ENCODE assay signal across 9 mouse cellular contexts in the genomic region with DNA sequence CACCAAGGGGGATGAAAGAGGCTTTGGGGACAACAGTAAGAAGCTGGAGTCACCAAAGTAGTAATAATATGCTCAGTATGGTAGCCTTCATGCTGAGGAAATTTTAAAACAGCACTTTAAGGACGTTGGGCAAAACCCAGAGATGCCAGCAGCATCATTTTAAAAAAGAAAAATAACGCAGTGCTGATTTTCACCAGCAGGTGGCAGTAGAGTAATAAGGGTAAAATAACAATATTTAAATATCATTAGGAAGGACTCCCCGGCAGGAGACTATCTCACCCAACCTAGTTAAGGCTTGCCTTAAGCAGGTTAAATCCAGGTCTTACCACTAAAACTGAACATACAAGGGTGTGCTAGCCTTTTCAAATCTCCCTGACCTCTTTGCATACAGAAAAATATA.
DNase-seq lines count a peak whose midpoint lies in the region; ATAC-seq and TF ChIP-seq lines count a peak whose summit lies in the region.
"Had no signal": no experiment of that assay in that cellular context is flagged by ENCODE, and none has a peak within 500 bp of the region (broad histone marks: within the 10 kb centered on the region; RNA-seq: fewer than 3 reads in every experiment).

No protein-coding gene starts in this region.

- TF ChIP-seq EP300 in liver, embryonic 14.5 days (IDR thresholded peaks at IDR 0.05; ENCODE audit: low read depth): no peak

- H3K27ac ChIP-seq in forebrain, embryonic 14.5 days (ENCODE audit: low read depth, low read length): no peak overlapping the region
- H3K27ac ChIP-seq in forebrain, embryonic 11.5 days (ENCODE audit: low read depth, low read length): no peak overlapping the region
- no peak overlapping the region for H3K27ac ChIP-seq in liver, embryonic 14.5 days
- H3K27ac ChIP-seq: heart, embryonic 15.5 days had no signal

- no peaks in the 10 kb centered on the region for H3K27me3 ChIP-seq in forebrain, embryonic 14.5 days (replicated peaks; ENCODE audit: control insufficient read depth, insufficient read depth, low read length)
- no peaks in the 10 kb centered on the region for H3K27me3 ChIP-seq in forebrain, embryonic 11.5 days (ENCODE audit: control insufficient read depth, insufficient read depth, low read length)
- no peaks in the 10 kb centered on the region for H3K27me3 ChIP-seq in liver, embryonic 14.5 days (ENCODE audit: control insufficient read depth, insufficient read depth, low read length)
- H3K27me3 ChIP-seq in Patski: no peaks in the 10 kb centered on the region
- H3K27me3 ChIP-seq: heart, embryonic 15.5 days had no signal

- no peak overlapping the region for H3K9ac ChIP-seq in forebrain, embryonic 14.5 days (ENCODE audit: low read length)
- H3K9ac ChIP-seq in forebrain, embryonic 11.5 days (ENCODE audit: low read length): no peak overlapping the region
- no peak overlapping the region for H3K9ac ChIP-seq in liver, embryonic 14.5 days (replicated peaks)
- H3K9ac ChIP-seq: heart, embryonic 15.5 days had no signal

- H3K4me1 ChIP-seq in forebrain, embryonic 14.5 days (ENCODE audit: control insufficient read depth, insufficient read depth, low read length): 0 out of 2 replicates have a peak, but pooled peaks cover 2% of the 10 kb centered on the region
- no peaks in the 10 kb centered on the region for H3K4me1 ChIP-seq in forebrain, embryonic 11.5 days (replicated peaks; ENCODE audit: control insufficient read depth, insufficient read depth, low read length)
- H3K4me1 ChIP-seq in liver, embryonic 14.5 days (replicated peaks; ENCODE audit: control insufficient read depth in 2 of 2, insufficient read depth in 2 of 2, low read length in 1 of 2): peaks cover 0 to 5% of the 10 kb centered on the region in 2 experiments; a peak in 2 of 4 replicates
- H3K4me1 ChIP-seq: heart, embryonic 15.5 days had no signal

- no peak overlapping the region for H3K4me3 ChIP-seq in forebrain, embryonic 14.5 days (ENCODE audit: low read depth, low read length)
- H3K4me3 ChIP-seq in forebrain, embryonic 11.5 days (ENCODE audit: low read depth, low read length): no peak overlapping the region
- no peak overlapping the region for H3K4me3 ChIP-seq in liver, embryonic 14.5 days (ENCODE audit: insufficient read depth in 1 of 2, low read depth in 2 of 2, low read length in 2 of 2)
- H3K4me3 ChIP-seq: heart, embryonic 15.5 days had no signal

- no peak for ATAC-seq in forebrain, embryonic 14.5 days
- no peak for ATAC-seq in forebrain, embryonic 11.5 days (replicated peaks; ENCODE audit: low FRiP score)
- ATAC-seq in liver, embryonic 14.5 days (ENCODE audit: insufficient read depth): no peak
- no peak for ATAC-seq in Patski

- peak; percentile 23 for DNase-seq in forebrain, embryonic 14.5 days (ENCODE audit: low spot score)
- DNase-seq in forebrain, embryonic 11.5 days (ENCODE audit: low spot score): no peak
- peak in 1 of 3 experiments; percentile 41 for DNase-seq in liver, embryonic 14.5 days (ENCODE audit: low read depth in 3 of 3, low spot score in 3 of 3)
- DNase-seq in liver (no peak), Patski (ENCODE audit: low read depth, low spot score) (no peak)
- peak; percentile 50 for DNase-seq in kidney, postnatal 14 days
- DNase-seq in gastrocnemius, adult 8-10 months (ENCODE audit: low spot score in 2 of 2): no peak
- DNase-seq in urinary bladder, postnatal 10 days (ENCODE audit: low spot score): no peak

- no peak overlapping the region for H3K4me2 ChIP-seq in forebrain, embryonic 14.5 days (ENCODE audit: low read length)
- no peak overlapping the region for H3K4me2 ChIP-seq in forebrain, embryonic 11.5 days (ENCODE audit: low read depth, low read length, severe bottlenecking)
- no peak overlapping the region for H3K4me2 ChIP-seq in liver, embryonic 14.5 days (ENCODE audit: low read depth)
- H3K4me2 ChIP-seq: heart, embryonic 15.5 days had no signal

- H3K36me3 ChIP-seq in forebrain, embryonic 14.5 days (ENCODE audit: control insufficient read depth, insufficient read depth, low read length): no peaks in the 10 kb centered on the region
- H3K36me3 ChIP-seq in forebrain, embryonic 11.5 days (ENCODE audit: control insufficient read depth, insufficient read depth, low read length): no peaks in the 10 kb centered on the region
- no peaks in the 10 kb centered on the region for H3K36me3 ChIP-seq in liver, embryonic 14.5 days (replicated peaks; ENCODE audit: control insufficient read depth, insufficient read depth, low read depth)
- H3K36me3 ChIP-seq: heart, embryonic 15.5 days had no signal

- CTCF ChIA-PET in Patski (lab: Charles Lee): interaction anchor here (1.1 to 1.3 kb wide), 2 partner anchors 12 to 13 kb away, joined by 3 read pairs; no protein-coding TSS in a partner anchor

- TF ChIP-seq CTCF in liver, embryonic 14.5 days (IDR thresholded peaks at IDR 0.05; ENCODE audit: low read depth): peak; percentile 66
- TF ChIP-seq CTCF in Patski (IDR thresholded peaks at IDR 0.05): peak; percentile 65

- H3K9me3 ChIP-seq in forebrain, embryonic 14.5 days (replicated peaks; ENCODE audit: control insufficient read depth, low read length): no peaks in the 10 kb centered on the region
- peaks cover 3% of the 10 kb centered on the region; the same call in 1 of the 2 replicates for H3K9me3 ChIP-seq in forebrain, embryonic 11.5 days (ENCODE audit: control insufficient read depth, low read length)
- no peaks in the 10 kb centered on the region for H3K9me3 ChIP-seq in liver, embryonic 14.5 days (ENCODE audit: control insufficient read depth, low read length)
- H3K9me3 ChIP-seq: heart, embryonic 15.5 days had no signal

- 16% methylated on average over 3 of the region's 3 CpGs for WGBS in forebrain, embryonic 14.5 days
- WGBS in forebrain, embryonic 11.5 days: 26% methylated on average over 3 of the region's 3 CpGs
- 7% methylated on average over 3 of the region's 3 CpGs for WGBS in liver, embryonic 14.5 days (ENCODE audit: insufficient replicate concordance)

- POLR2A ChIA-PET in Patski (lab: Charles Lee): no interaction called here

- in situ Hi-C loops in Patski (cut with MboI; ENCODE audit: low pct_unique_long_range_greater_than_20kb): loop anchor here (25.0 kb wide), 1 partner anchor 111 kb away; no protein-coding TSS in a partner anchor

Comparison
In these comparisons a context has a peak if more than half of its experiments do, and no peak if none do; other contexts are left out.
1. DNase-seq: peak in forebrain, embryonic 14.5 days (single experiment) and kidney, postnatal 14 days (single experiment); none in forebrain, embryonic 11.5 days (single experiment), liver (single experiment), Patski (single experiment), gastrocnemius, adult 8-10 months (0 of 2) and urinary bladder, postnatal 10 days (single experiment).